Mouse (Mus musculus): ENCODE measurements around the gene Sept4. TPM values are rescaled to one million over a fixed set of nuclear protein-coding genes. Genes with fewer than 3 reads are reported as not detected.

Sept4 gene
- polyA plus RNA-seq, 1 experiment from 2014 or later: 25.0 TPM

DNA sequence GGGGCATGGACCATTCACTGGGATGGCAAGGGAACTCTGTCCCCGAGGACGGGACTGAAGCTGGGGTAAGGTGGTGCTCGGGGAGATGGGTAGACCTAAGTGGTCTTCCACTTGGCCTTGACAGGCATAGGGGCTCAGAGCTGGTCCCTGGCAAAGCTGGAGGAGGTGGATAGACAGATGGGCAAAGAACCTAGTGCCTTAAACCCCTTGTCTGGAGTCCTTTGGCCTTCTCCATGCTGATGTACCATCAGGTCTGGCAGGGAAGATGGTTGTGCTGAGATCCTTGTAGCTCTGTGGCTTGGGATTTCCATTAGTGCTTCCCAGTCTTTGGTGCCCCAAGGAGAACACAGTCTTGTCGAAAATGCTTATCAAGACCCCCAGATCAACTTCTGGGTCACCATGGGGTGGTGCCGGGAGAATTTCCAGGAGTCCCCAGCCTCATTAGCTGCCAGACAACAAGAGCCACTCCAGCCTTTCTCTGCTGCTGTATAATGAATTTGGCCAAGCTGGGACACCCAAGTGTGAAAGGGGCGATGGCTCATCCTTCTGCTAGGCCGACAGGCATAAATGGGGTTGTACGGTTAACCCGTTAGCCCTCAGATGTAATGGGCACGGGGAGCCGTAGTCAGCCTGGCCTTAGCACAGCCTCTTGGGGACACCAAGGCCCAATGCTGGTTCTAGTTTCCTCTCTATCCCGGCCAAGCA lies 12.6 kb downstream of the Sept4 start:
- no peak overlapping the region for H3K27ac ChIP-seq
- H3K9me3 ChIP-seq: no peaks in the 10 kb centered on the region
- H3K9ac ChIP-seq: no peak overlapping the region
- H3K4me1 ChIP-seq (replicated peaks): peaks cover 25% of the 10 kb centered on the region
- WGBS: 87% methylated on average over 12 of the region's 12 CpGs
- H3K4me3 ChIP-seq (replicated peaks): no peak overlapping the region
- H3K36me3 ChIP-seq: no peaks in the 10 kb centered on the region
- H3K4me2 ChIP-seq (replicated peaks): no peak overlapping the region
- ATAC-seq: no peak
- no peaks in the 10 kb centered on the region for H3K27me3 ChIP-seq (replicated peaks)

DNA sequence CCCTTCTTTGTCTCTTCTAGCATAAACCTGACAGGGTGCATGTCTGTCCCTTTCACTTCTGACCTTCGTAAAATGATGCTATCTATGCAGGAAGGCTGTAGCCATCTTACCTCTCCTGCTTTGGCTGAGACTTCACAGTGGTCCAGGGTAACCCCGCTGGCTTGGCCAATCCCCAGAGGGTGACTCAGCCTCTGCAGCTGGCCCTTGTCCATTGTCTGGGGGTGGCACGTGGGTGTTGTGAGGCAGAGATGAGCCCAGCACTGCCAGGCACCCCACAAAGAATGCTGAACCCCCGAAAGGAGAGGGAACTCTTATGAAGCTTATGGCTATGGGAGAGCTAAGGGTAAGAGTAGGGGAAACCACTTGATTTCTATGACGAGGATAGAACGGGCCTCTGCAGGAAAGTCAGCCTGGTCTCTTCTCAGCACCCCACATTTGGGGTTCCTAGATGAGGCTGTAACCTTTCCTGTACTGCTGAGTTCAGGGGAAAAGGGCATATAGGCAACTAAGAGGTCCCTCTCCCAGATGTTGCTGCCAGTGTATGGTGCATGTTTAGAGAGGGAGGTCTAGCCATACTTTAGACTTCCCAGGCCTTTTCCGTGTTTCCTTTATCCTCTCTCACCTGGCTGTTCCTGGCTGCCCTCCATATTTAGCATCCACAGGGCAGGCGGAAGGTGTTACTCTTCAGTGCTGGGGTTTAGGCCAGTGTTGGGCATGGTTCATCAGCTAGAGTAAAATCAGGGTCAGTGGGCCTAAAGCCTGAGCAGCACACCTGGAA lies 13.4 kb downstream of the Sept4 start:
- Histone ChIP-seq H3K36me3 (no peaks in the 10 kb centered on the region), H3K4me3 (replicated peaks) (no peak overlapping the region), H3K9ac (no peak overlapping the region), H3K4me1 (replicated peaks) (peaks cover 25% of the 10 kb centered on the region), H3K9me3 (no peaks in the 10 kb centered on the region), H3K27ac (no peak overlapping the region), H3K27me3 (replicated peaks) (no peaks in the 10 kb centered on the region), H3K4me2 (replicated peaks) (no peak overlapping the region)
- 83% methylated on average over 8 of the region's 8 CpGs for WGBS
- ATAC-seq: no peak

DNA sequence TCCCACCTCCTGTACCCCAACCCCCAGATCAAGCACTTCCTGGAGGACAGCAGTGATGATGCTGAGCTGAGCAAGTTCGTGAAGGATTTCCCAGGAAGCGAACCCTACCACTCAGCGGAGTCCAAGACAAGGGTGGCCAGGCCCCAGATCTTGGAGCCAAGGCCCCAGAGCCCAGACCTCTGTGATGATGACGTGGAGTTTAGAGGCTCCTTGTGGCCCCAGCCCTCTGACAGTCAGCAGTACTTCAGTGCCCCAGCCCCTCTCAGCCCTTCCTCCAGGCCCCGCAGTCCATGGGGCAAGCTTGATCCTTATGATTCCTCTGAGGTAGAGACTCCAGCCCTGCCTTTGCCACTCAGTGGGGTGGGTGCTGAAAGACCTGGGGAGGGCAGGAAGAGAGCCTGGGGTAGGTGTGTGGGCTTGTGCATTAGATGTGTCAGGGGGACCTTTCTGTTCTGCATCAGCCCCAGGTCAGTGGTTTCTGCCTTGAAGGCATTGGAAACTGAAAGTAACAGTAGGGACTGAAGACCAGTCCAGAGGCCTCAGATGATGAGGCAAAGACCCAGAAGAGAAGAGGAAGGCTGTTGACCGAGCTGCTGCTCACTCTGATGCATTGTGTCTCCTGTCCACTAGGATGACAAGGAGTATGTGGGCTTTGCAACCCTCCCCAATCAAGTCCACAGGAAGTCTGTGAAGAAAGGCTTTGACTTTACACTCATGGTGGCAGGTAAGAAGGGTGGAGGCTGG lies 14.8 kb downstream of the Sept4 start:
- WGBS: 82% methylated on average over 6 of the region's 6 CpGs
- no peak overlapping the region for H3K4me2 ChIP-seq (replicated peaks)
- no peaks in the 10 kb centered on the region for H3K27me3 ChIP-seq (replicated peaks)
- no peak for ATAC-seq
- H3K4me3 ChIP-seq (replicated peaks): no peak overlapping the region
- H3K36me3 ChIP-seq: no peaks in the 10 kb centered on the region
- H3K27ac ChIP-seq: no peak overlapping the region
- no peaks in the 10 kb centered on the region for H3K9me3 ChIP-seq
- peaks cover 14% of the 10 kb centered on the region for H3K4me1 ChIP-seq (replicated peaks)
- H3K9ac ChIP-seq: no peak overlapping the region

DNA sequence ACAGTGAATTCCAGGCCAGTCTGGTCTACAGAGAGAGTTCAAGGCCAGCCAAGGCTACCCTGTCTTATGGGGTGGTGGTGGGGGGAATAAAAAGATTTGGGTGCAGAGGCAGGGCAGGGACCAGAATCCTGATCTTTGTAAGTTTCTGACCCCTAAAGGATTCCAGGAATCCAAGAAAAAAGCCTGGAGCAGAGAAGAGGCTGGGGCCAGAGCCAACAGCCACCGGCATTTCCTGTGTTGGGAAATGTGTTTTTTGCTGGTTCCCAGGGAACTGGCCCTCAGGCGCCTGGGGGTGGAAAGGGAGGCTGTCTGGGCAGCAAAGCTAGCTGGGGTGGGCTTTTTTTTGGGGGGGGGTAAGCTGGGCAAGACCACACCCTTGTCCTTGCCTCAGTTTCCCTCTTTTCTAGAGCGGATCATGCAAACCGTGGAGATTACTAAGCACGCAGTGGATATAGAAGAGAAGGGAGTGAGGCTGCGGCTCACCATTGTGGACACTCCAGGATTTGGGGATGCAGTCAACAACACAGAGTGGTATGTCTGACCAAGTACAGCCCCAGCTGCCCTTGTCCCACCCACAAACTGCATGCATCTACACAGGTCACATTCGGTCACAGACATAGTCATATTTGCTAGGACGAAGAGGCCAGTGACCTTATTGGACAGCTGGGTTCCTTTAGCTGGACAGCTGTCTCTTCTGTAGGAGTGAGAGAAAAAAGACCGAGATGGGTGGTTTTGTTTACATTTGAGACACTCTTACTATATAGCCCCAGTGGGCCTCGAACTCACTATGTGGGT lies 16.2 kb downstream of the Sept4 start:
- Histone ChIP-seq H3K27me3 (replicated peaks) (no peaks in the 10 kb centered on the region), H3K9me3 (no peaks in the 10 kb centered on the region), H3K4me2 (replicated peaks) (no peak overlapping the region), H3K4me3 (replicated peaks) (no peak overlapping the region), H3K36me3 (0 out of 2 replicates have a peak, but pooled peaks cover 2% of the 10 kb centered on the region), H3K27ac (no peak overlapping the region), H3K4me1 (replicated peaks) (peaks cover 16% of the 10 kb centered on the region; the same call in 1 of the 2 replicates), H3K9ac (no peak overlapping the region)
- ATAC-seq: no peak
- WGBS: 66% methylated on average over 10 of the region's 10 CpGs

DNA sequence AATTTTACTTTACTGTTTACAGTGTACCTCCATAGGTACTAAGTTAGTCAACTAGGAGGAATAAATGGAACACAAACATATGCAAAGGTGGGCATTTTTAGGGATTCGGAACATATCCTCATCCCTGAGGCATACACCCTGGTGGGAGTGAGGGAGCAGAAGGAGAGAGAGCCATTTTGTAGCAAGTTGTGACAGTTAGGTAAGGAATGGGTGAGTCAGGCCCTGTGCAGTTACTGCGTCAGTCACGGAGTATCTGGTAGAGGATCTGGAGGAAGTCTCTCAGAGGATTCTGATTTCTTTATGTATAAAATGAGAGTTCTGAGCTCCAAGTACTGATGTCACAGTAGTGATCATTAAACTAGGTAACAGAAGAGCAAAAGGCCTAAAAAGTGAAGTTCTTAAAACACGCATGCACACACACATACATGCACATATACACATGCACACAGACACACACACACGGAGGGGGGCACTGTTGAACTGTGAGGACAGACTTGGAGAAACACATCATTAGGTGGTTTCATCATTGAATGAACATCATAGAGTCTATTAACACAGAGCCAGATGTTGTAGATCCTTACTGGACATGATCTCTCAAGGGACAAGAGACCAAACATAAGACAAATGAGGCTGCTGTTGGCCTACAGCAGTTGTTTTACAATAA lies 18.6 kb downstream of the Sept4 start:
- Histone ChIP-seq H3K9me3 (no peaks in the 10 kb centered on the region), H3K27me3 (replicated peaks) (no peaks in the 10 kb centered on the region), H3K4me2 (replicated peaks) (no peak overlapping the region), H3K36me3 (0 out of 2 replicates have a peak, but pooled peaks cover 3% of the 10 kb centered on the region), H3K27ac (no peak overlapping the region), H3K9ac (no peak overlapping the region), H3K4me3 (replicated peaks) (no peak overlapping the region), H3K4me1 (replicated peaks) (peaks cover 24% of the 10 kb centered on the region)
- no peak for ATAC-seq
- WGBS: 91% methylated on average over 5 of the region's 5 CpGs

DNA sequence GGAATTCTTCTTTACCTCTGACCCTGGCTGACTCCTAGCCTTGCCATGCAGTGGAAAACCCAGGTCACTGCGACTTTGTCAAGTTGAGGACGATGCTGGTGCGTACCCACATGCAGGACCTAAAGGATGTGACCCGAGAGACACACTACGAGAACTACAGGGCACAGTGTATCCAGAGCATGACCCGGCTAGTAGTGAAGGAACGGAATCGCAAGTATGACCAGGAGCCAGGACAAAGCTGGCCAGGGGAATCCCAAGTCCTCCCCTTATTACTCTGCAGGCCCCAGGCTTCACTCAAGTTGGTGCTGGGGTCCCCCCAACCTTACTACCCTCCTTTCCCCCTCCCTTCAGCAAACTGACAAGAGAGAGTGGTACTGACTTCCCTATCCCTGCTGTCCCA lies 20.9 kb downstream of the Sept4 start:
- 93% methylated on average over 8 of the region's 8 CpGs for WGBS
- no peaks in the 10 kb centered on the region for H3K9me3 ChIP-seq
- H3K27me3 ChIP-seq (replicated peaks): no peaks in the 10 kb centered on the region
- H3K4me3 ChIP-seq (replicated peaks): no peak overlapping the region
- H3K9ac ChIP-seq: no peak overlapping the region
- ATAC-seq: no peak
- 0 out of 2 replicates have a peak overlapping the region, but pooled peaks have one; percentile 72 for H3K4me2 ChIP-seq (replicated peaks)
- H3K36me3 ChIP-seq: 0 out of 2 replicates have a peak, but pooled peaks cover 3% of the 10 kb centered on the region
- H3K27ac ChIP-seq: no peak overlapping the region
- H3K4me1 ChIP-seq (replicated peaks): peaks cover 37% of the 10 kb centered on the region

DNA sequence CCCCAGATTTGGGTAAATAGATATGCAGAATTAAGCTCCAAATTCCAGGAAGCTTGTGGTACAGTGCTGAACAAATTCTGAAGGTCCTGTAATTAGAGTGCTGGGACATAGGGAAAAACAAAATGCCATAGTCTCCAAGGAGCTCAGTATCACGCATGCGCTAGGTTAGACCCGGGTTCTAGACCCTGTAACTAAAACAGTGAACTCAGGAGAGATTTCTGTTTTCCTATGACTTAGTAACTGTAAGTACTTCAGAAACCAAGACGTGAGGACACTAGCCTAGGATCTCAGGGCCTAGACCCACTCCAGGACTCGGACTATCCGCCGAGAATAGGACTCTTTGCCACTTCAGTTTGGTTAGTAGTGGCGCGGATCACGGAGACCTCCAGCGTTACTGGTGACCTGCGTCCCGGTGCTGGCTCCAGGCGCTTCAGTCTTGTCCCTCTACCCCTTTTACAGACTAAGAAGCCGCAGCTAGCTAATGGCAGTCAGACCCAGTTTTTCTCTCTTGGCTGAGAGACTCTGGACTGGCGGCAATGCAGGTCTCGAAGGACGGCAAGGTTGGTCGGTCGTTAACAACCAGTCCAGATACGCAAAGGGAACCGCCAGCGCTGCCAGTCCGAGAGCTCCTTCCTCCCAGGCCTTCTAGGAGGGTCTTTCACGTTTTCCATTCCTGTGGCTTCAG lies 22.3 kb downstream of the Sept4 start:
- H3K9me3 ChIP-seq: no peaks in the 10 kb centered on the region
- under 1% methylated on average over 25 of the region's 25 CpGs for WGBS
- H3K4me2 ChIP-seq (replicated peaks): peak overlapping the region; percentile 72
- peaks cover 38% of the 10 kb centered on the region for H3K4me1 ChIP-seq (replicated peaks)
- H3K9ac ChIP-seq: peak overlapping the region; percentile 85
- no peak for ATAC-seq
- H3K27ac ChIP-seq: peak overlapping the region; percentile 86
- H3K36me3 ChIP-seq: 0 out of 2 replicates have a peak, but pooled peaks cover 3% of the 10 kb centered on the region
- H3K4me3 ChIP-seq (replicated peaks): peak overlapping the region; percentile 77
- no peaks in the 10 kb centered on the region for H3K27me3 ChIP-seq (replicated peaks)

DNA sequence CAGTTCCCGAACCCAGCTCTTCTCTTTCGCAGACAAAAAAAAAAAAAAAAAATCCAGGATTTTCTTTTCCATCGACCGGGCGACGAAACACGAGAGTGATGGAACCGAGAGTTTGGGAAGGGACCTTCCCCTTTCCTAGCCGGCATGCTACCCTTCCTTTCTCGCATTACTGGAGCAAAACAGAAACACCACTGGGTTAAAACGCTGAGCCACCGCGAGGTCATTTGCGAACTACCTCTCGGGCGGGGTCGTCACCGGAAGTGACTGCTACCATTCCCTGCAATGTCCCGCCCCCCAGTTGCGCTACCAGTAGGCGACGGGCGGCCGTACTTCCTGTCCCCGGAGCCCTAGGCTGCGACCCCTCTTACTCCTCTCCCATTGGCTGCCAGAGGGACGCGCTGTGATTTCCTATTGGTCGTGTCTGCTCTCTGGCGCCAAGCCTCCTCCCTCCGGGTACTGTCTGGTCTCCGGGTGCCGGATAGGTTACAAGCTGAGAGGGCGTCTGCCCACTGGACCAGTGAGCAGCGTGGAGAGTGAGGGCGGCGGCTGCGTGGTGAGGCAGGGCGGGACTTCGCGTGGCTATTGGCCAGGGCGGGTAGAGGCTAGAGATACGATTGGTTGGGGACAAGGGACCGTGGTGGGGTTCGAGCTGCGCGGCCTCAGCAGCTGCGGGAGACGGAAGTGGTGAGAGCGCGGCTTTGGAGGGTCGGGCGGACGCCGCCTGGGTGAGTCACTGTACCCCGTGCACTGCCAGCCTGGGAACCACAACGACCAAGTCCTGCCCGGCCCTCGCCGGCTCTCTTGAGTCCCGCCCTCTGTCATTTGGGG lies 23.0 kb downstream of the Sept4 start, which contains the start of gene Mtmr4:
TSS of gene Mtmr4 (plus strand) at position 637 of the 828 bp plus-strand sequence.
- Histone ChIP-seq H3K9me3 (no peaks in the 10 kb centered on the region), H3K4me2 (replicated peaks) (peak within 1 kb of the TSS; percentile 85), H3K4me1 (replicated peaks) (peaks cover 46% of the 10 kb centered on the region), H3K4me3 (replicated peaks) (peak within 1 kb of the TSS; percentile 77), H3K27ac (peak within 1 kb of the TSS; percentile 97), H3K36me3 (0 out of 2 replicates have a peak, but pooled peaks cover 3% of the 10 kb centered on the region), H3K27me3 (replicated peaks) (no peaks in the 10 kb centered on the region), H3K9ac (peak within 1 kb of the TSS; percentile 85)
- ATAC-seq: peak; percentile 97
- under 1% methylated on average over 61 of the region's 61 CpGs for WGBS

DNA sequence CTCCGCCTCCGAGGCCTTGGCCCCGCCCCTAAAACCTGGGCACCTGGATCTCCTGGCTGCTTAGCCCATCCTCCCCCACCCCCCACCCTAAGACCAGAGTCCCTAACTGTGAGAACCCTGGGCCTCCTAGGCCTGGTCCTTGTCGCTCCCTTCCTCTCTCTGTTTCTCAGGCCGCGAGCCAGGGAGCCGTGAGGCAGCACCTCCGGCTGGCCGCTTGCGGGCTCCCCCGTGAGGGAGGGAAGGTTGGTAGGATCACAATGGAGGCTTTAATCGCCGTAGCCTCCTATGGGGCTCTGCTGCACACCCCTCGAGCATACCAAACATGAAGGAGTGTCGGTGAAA lies 23.6 kb downstream of the Sept4 start:
- peak overlapping the region; percentile 85 for H3K4me2 ChIP-seq (replicated peaks)
- H3K36me3 ChIP-seq: peaks cover 7% of the 10 kb centered on the region
- peak overlapping the region; percentile 97 for H3K27ac ChIP-seq
- peak overlapping the region; percentile 77 for H3K4me3 ChIP-seq (replicated peaks)
- H3K27me3 ChIP-seq (replicated peaks): no peaks in the 10 kb centered on the region
- peak overlapping the region; percentile 78 for H3K9ac ChIP-seq
- H3K4me1 ChIP-seq (replicated peaks): peaks cover 46% of the 10 kb centered on the region
- ATAC-seq: no peak
- WGBS: 0% methylated on average over 15 of the region's 15 CpGs
- H3K9me3 ChIP-seq: no peaks in the 10 kb centered on the region

All from intestine, embryonic 15.5 days (tissue).